Comparison of ENCODE assay signal across 14 mouse cellular contexts in the genomic region with DNA sequence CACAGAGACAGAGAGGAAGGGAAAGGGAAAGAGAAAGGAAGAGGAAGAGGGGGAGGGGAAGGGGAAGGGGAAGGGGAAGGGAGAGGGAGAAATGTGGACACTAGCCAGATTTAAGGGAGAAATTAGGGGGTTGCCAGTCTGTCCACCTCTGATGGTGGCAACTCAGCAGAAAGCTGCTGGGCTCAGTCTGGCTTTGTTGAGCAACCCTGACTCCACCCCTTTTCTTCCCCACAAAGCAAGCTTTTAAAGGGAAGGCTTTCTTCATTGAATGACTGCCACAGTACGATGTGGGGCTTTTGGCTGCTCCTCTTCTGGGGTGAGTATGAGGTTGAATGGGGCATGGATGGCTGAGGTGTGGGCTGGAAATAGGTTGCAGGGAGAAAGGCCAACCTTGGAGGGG. TPM values are rescaled to one million over a fixed set of nuclear protein-coding genes. Genes with fewer than 3 reads are reported as not detected.
A peak's percentile ranks its signal among the peaks of the same experiment; 100 is the strongest.
DNase-seq lines count a peak whose midpoint lies in the region; ATAC-seq lines count a peak whose summit lies in the region.
"Had no signal": no experiment of that assay in that cellular context is flagged by ENCODE, and none has a peak within 500 bp of the region (broad histone marks: within the 10 kb centered on the region; RNA-seq: fewer than 3 reads in every experiment).

Gene Adgre1 (plus strand): TSS at position 251 of the 400 bp plus-strand sequence.

- intact Hi-C loops in left cerebral cortex, postnatal 36 days (cut with DNase I) = no loop called here

- no peak within 1 kb of the TSS for H3K4me2 ChIP-seq in embryonic facial prominence, embryonic 14.5 days (ENCODE audit: low read depth, low read length)
- H3K4me2 ChIP-seq in midbrain, embryonic 11.5 days = no peak within 1 kb of the TSS
- H3K4me2 ChIP-seq in midbrain, embryonic 16.5 days (ENCODE audit: low read length) = no peak within 1 kb of the TSS
- H3K4me2 ChIP-seq: heart, embryonic 13.5 days; hindbrain, embryonic 15.5 days; stomach, embryonic 15.5 days had no signal

- ATAC-seq in embryonic facial prominence, embryonic 14.5 days (ENCODE audit: low read depth) = no peak
- ATAC-seq in midbrain, embryonic 11.5 days (ENCODE audit: low FRiP score) = no peak
- ATAC-seq in midbrain, embryonic 16.5 days = no peak
- ATAC-seq in hematopoietic stem cell, adult 5-6 weeks (replicated peaks in 1 of 2; ENCODE audit: insufficient read depth in 1 of 2, low FRiP score in 2 of 2, low TSS enrichment in 1 of 2, low read depth in 1 of 2, poor library complexity in 2 of 2, severe bottlenecking in 2 of 2) = peak; percentile 75 to 93
- peak; percentile 72 for ATAC-seq in monocyte, adult 5-6 weeks (replicated peaks; ENCODE audit: insufficient number of reproducible peaks, low FRiP score, low TSS enrichment, poor library complexity, severe bottlenecking)
- ATAC-seq: activated CD4-positive, CD25-positive, alpha-beta regulatory T cell, adult 4 months had no signal

- H3K27ac ChIP-seq in embryonic facial prominence, embryonic 14.5 days (replicated peaks; ENCODE audit: low read depth, low read length) = no peak within 1 kb of the TSS
- no peak within 1 kb of the TSS for H3K27ac ChIP-seq in embryonic facial prominence, embryonic 10.5 days (replicated peaks)
- H3K27ac ChIP-seq in midbrain, embryonic 11.5 days (ENCODE audit: low read depth, low read length) = no peak within 1 kb of the TSS
- no peak within 1 kb of the TSS for H3K27ac ChIP-seq in midbrain, embryonic 16.5 days (ENCODE audit: low read length)
- H3K27ac ChIP-seq: heart, embryonic 13.5 days; hindbrain, embryonic 15.5 days; stomach, embryonic 15.5 days had no signal

- H3K36me3 ChIP-seq in embryonic facial prominence, embryonic 14.5 days (ENCODE audit: control insufficient read depth, insufficient read depth, low read length) = no peaks in the 10 kb centered on the region
- no peaks in the 10 kb centered on the region for H3K36me3 ChIP-seq in embryonic facial prominence, embryonic 10.5 days (replicated peaks)
- H3K36me3 ChIP-seq in midbrain, embryonic 11.5 days (ENCODE audit: control insufficient read depth, insufficient read depth, low read length) = no peaks in the 10 kb centered on the region
- H3K36me3 ChIP-seq in midbrain, embryonic 16.5 days (ENCODE audit: control insufficient read depth, insufficient read depth, low read length) = no peaks in the 10 kb centered on the region
- H3K36me3 ChIP-seq: G1E; heart, embryonic 13.5 days; hindbrain, embryonic 15.5 days; stomach, embryonic 15.5 days had no signal

- no peak within 1 kb of the TSS for H3K4me3 ChIP-seq in embryonic facial prominence, embryonic 14.5 days (ENCODE audit: low read depth, low read length)
- H3K4me3 ChIP-seq in embryonic facial prominence, embryonic 10.5 days = no peak within 1 kb of the TSS
- H3K4me3 ChIP-seq in midbrain, embryonic 11.5 days (ENCODE audit: low read depth, low read length) = no peak within 1 kb of the TSS
- H3K4me3 ChIP-seq in midbrain, embryonic 16.5 days (ENCODE audit: low read depth, low read length) = no peak within 1 kb of the TSS
- H3K4me3 ChIP-seq: heart, embryonic 13.5 days; hindbrain, embryonic 15.5 days; stomach, embryonic 15.5 days had no signal

- H3K27me3 ChIP-seq in embryonic facial prominence, embryonic 14.5 days (replicated peaks; ENCODE audit: control insufficient read depth, insufficient read depth, low read length) = no peaks in the 10 kb centered on the region
- H3K27me3 ChIP-seq in embryonic facial prominence, embryonic 10.5 days (replicated peaks; ENCODE audit: low read depth, poor library complexity, severe bottlenecking) = no peaks in the 10 kb centered on the region
- no peaks in the 10 kb centered on the region for H3K27me3 ChIP-seq in midbrain, embryonic 11.5 days (ENCODE audit: control insufficient read depth, insufficient read depth, low read length)
- H3K27me3 ChIP-seq in midbrain, embryonic 16.5 days (ENCODE audit: control insufficient read depth, insufficient read depth, low read depth, low read length) = no peaks in the 10 kb centered on the region
- H3K27me3 ChIP-seq: heart, embryonic 13.5 days; hindbrain, embryonic 15.5 days; stomach, embryonic 15.5 days had no signal

- no peak within 1 kb of the TSS for H3K9ac ChIP-seq in embryonic facial prominence, embryonic 14.5 days (ENCODE audit: low read depth, low read length)
- no peak within 1 kb of the TSS for H3K9ac ChIP-seq in midbrain, embryonic 11.5 days (ENCODE audit: low read length)
- no peak within 1 kb of the TSS for H3K9ac ChIP-seq in midbrain, embryonic 16.5 days (ENCODE audit: low read depth, low read length)
- H3K9ac ChIP-seq: heart, embryonic 13.5 days; hindbrain, embryonic 15.5 days; stomach, embryonic 15.5 days had no signal

- no peaks in the 10 kb centered on the region for H3K4me1 ChIP-seq in embryonic facial prominence, embryonic 14.5 days (ENCODE audit: control insufficient read depth, insufficient read depth, low read length)
- H3K4me1 ChIP-seq in embryonic facial prominence, embryonic 10.5 days = no peaks in the 10 kb centered on the region
- no peaks in the 10 kb centered on the region for H3K4me1 ChIP-seq in midbrain, embryonic 11.5 days (ENCODE audit: control insufficient read depth, insufficient read depth, low read length)
- H3K4me1 ChIP-seq in midbrain, embryonic 16.5 days (ENCODE audit: control insufficient read depth, insufficient read depth, low read length) = no peaks in the 10 kb centered on the region
- H3K4me1 ChIP-seq: heart, embryonic 13.5 days; hindbrain, embryonic 15.5 days; stomach, embryonic 15.5 days had no signal

- DNase-seq in embryonic facial prominence, embryonic 14.5 days (ENCODE audit: low spot score) = no peak
- DNase-seq in embryonic facial prominence, embryonic 10.5 days (ENCODE audit: low spot score) = no peak
- peak; percentile 41 for DNase-seq in midbrain, embryonic 11.5 days (ENCODE audit: low spot score, missing footprints)
- DNase-seq in left cerebral cortex, postnatal 36 days (ENCODE audit: low spot score in 2 of 2) = no peak
- DNase-seq in thymus, postnatal 0 days (ENCODE audit: low spot score) = no peak
- DNase-seq: right cerebral cortex, postnatal 14 days had no signal

- no peaks in the 10 kb centered on the region for H3K9me3 ChIP-seq in embryonic facial prominence, embryonic 14.5 days (ENCODE audit: control insufficient read depth, low read length)
- no peaks in the 10 kb centered on the region for H3K9me3 ChIP-seq in embryonic facial prominence, embryonic 10.5 days
- no peaks in the 10 kb centered on the region for H3K9me3 ChIP-seq in midbrain, embryonic 11.5 days (ENCODE audit: control insufficient read depth, low read length)
- no peaks in the 10 kb centered on the region for H3K9me3 ChIP-seq in midbrain, embryonic 16.5 days (replicated peaks; ENCODE audit: control insufficient read depth, low read length, poor library complexity, severe bottlenecking)
- H3K9me3 ChIP-seq: G1E; heart, embryonic 13.5 days; hindbrain, embryonic 15.5 days; stomach, embryonic 15.5 days had no signal

- 18% methylated on average over 1 of the region's 1 CpGs for WGBS in embryonic facial prominence, embryonic 14.5 days
- WGBS in embryonic facial prominence, embryonic 10.5 days = 23% methylated on average over 1 of the region's 1 CpGs
- 0% methylated on average over 1 of the region's 1 CpGs for WGBS in midbrain, embryonic 11.5 days
- WGBS in midbrain, embryonic 16.5 days = 20% methylated on average over 1 of the region's 1 CpGs

RNA-seq across cellular contexts. Expression of gene Adgre1, which starts in this region (rescaled TPM):
- polyA plus RNA-seq in embryonic facial prominence, embryonic 14.5 days (2014; fragmentation: Nextera tagmentation; extraction: Ambion mirVana) = 9.8 and 11.5 TPM in 2 replicates
- 1.4 and 1.9 TPM in 2 replicates for polyA plus RNA-seq in embryonic facial prominence, embryonic 10.5 days (2016; fragmentation: Nextera tagmentation; extraction: Ambion mirVana)
- 3.4 and 4.4 TPM in 2 replicates for polyA plus RNA-seq in midbrain, embryonic 11.5 days (2014; fragmentation: Nextera tagmentation; extraction: Ambion mirVana)
- polyA plus RNA-seq in midbrain, embryonic 16.5 days (2015; fragmentation: Nextera tagmentation; extraction: Ambion mirVana) = 3.3 and 3.5 TPM in 2 replicates
- 3.5 and 5.6 TPM in 2 replicates for total RNA-seq in hematopoietic stem cell, adult 5-6 weeks (2017)
- total RNA-seq in monocyte, adult 5-6 weeks (2017) = 195 to 384 TPM (median 329 TPM) in 3 replicates
- total RNA-seq in left cerebral cortex, postnatal 36 days (2021) = 1 to 10 TPM; 5.1 to 5.9 TPM
- 9.9 and 11.3 TPM in 2 replicates for polyA plus RNA-seq in thymus, postnatal 0 days (2015; fragmentation: Nextera tagmentation; extraction: Ambion mirVana)

Comparison
In these comparisons a context has a peak if more than half of its experiments do, and no peak if none do; other contexts are left out.
1. RNA of gene Adgre1 (total RNA-seq): 195 to 384 TPM in monocyte, adult 5-6 weeks; 5.1 to 5.9 TPM in left cerebral cortex, postnatal 36 days and 3.5 to 5.6 TPM in hematopoietic stem cell, adult 5-6 weeks; every median in the first group is over 10 times any median in the second.
2. ATAC-seq: peak in hematopoietic stem cell, adult 5-6 weeks (2 of 2) and monocyte, adult 5-6 weeks (single experiment); none in embryonic facial prominence, embryonic 14.5 days (single experiment), midbrain, embryonic 11.5 days (single experiment) and midbrain, embryonic 16.5 days (single experiment).